Mouse (Mus musculus) inflammation-experienced regulatory T-cells, adult 16 weeks (primary cell): Measurements from ENCODE around the gene Ube2m. TPM values are rescaled to one million over a fixed set of nuclear protein-coding genes. Genes with fewer than 3 reads are reported as not detected.

ENCODE experiments used
- polyA plus RNA-seq: library from polyadenylated mRNA; unstranded; fragments of 100-300 nt; shearing (Covaris generic); gene quantifications from one replicate; pipeline ENCODE4 v1.2.1, GENCODE M21; 2017

Gene Ube2m
- 8.9 TPM for polyA plus RNA-seq

DNA sequence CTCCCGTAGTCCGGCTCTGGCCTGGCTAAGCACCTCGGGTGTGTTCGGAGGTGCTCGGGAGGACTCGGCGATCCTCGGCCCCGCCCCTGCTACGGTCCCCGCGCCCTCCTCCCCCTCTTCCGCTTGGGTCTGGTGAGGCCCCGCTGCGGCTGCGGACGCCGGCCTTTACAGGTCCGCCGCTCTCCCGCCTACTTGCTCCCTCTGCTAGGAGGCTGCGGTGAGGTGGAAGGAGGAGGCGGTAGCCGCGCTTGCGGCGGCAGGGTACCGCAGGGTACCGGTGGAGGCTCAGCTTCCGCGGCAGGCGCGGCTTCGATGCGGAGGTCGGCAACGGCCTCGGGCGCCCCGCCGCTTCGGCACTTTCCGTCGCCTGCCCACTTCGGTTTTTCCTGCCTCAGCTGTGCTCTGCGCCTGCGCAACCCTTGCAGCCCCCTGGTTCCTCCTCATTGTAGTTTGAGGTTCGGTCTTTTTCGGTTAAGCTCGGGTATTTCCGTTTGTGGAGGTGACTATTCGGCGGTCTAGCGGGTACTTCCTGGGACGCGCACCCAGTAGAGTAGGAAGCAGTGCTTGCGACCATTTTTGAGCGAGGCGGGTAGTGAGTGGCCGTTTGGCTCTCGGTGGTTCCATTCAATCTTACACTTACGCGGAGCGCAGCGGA is at the start of gene Ube2m:
TSS of gene Ube2m (minus strand) at position 375 of the 655 bp plus-strand sequence.

GRCm38 (mm10) chr7:13054287-13055010 is 16.4 kb upstream of the Ube2m start, which contains the start of gene Mzf1:
Gene Mzf1, minus strand, starts transcription at chr7:13054764.

GRCm38 (mm10) chr7:13034148-13034977 is 3.7 kb downstream of the Ube2m start, which contains the start of gene Chmp2a:
Gene Chmp2a, minus strand, starts transcription at chr7:13034807.

GRCm38 (mm10) chr7:13010005-13010908 is 27.8 kb downstream of the Ube2m start, which contains the start of gene Zbtb45:
Gene Zbtb45, minus strand, starts transcription at chr7:13010034.

GRCm38 (mm10) chr7:12998851-12999250 is 39.2 kb downstream of the Ube2m start, which contains the start of gene Trim28:
Gene Trim28, plus strand, starts transcription at chr7:12999114.

DNA sequence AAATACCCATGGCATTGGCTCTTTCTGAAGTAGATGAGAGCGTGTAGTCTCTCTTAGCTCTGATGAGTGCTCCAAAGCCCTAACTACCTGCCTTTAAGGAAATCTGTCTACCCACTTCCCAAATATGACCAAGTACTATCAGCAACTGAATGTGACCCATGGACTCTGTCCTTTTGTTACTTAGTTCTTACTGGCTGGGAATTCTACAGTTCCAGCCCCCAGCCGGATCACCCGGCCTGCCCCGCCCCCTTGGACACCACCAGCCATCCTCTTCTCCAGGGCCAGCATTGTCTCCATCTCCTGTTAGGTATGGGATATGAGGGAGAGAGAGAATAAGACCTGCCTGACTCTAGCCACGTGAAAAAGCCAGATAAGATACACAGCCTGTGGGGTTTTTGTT is 40.0 kb downstream of the Ube2m start, which contains the start of gene Slc27a5:
TSS of gene Slc27a5 (minus strand) at position 140 of the 400 bp plus-strand sequence.

Other genes with a start within 250 kb of the Ube2m start
- gene Zscan18, start 234.6 kb downstream of the Ube2m start, polyA plus RNA-seq: 3.3 TPM
- gene Zfp329, start 219.4 kb downstream of the Ube2m start, polyA plus RNA-seq: 18.8 TPM
- 104 TPM for gene Zfp110, start 203.5 kb downstream of the Ube2m start, polyA plus RNA-seq
- 4.9 TPM for gene Zfp128, start 157.1 kb downstream of the Ube2m start, polyA plus RNA-seq
- gene Zscan22, start 140.5 kb downstream of the Ube2m start, polyA plus RNA-seq: 17.8 TPM
- 894 TPM for gene Rps5, start 116.0 kb downstream of the Ube2m start, polyA plus RNA-seq
- gene Rnf225, start 110.9 kb downstream of the Ube2m start, polyA plus RNA-seq: not detected
- gene Zfp324, start 72.4 kb downstream of the Ube2m start, polyA plus RNA-seq: 9.4 TPM
- gene Zfp446, start 60.4 kb downstream of the Ube2m start, polyA plus RNA-seq: 10.4 TPM
- not detected for gene Slc27a5, start 40.1 kb downstream of the Ube2m start, polyA plus RNA-seq
- gene Trim28, start 39.2 kb downstream of the Ube2m start, polyA plus RNA-seq: 29.7 TPM
- gene Zbtb45, start 28.2 kb downstream of the Ube2m start, polyA plus RNA-seq: 6.4 TPM
- 262 TPM for gene Chmp2a, start 3.5 kb downstream of the Ube2m start, polyA plus RNA-seq
- 0.28 TPM for gene Mzf1, start 16.5 kb upstream of the Ube2m start, polyA plus RNA-seq
- not detected for gene Vmn1r85, start 56.9 kb upstream of the Ube2m start, polyA plus RNA-seq
- not detected for gene Vmn1r86, start 81.6 kb upstream of the Ube2m start, polyA plus RNA-seq
- not detected for gene Vmn1r87, start 101.9 kb upstream of the Ube2m start, polyA plus RNA-seq
- gene Vmn1r88, start 121.3 kb upstream of the Ube2m start, polyA plus RNA-seq: 0.06 TPM
- gene Vmn1r89, start 174.7 kb upstream of the Ube2m start, polyA plus RNA-seq: not detected
- 27.6 TPM for gene Lig1, start 239.0 kb upstream of the Ube2m start, polyA plus RNA-seq
- gene Zswim9, start 240.4 kb upstream of the Ube2m start, polyA plus RNA-seq: 5.5 TPM